Mouse (Mus musculus) hindbrain, embryonic 13.5 days (tissue): ENCODE measurements around the gene Creb3. TPM values are rescaled to one million over a fixed set of nuclear protein-coding genes. Genes with fewer than 3 reads are reported as not detected.
"Not testable (repeated sequence)": the region's sequence is repeated elsewhere in the genome, so short reads cannot be mapped to it uniquely, and the experiment has no call there.

Experiments
- ATAC-seq: fragments of 200-750 bp; cut with Nextera tagmentation; 2 replicates; pipeline ENCODE4 v1.8.0; 2017; ENCODE audit warnings: moderate TSS enrichment; ENCODE audit not compliant: low FRiP score
- H3K27ac ChIP-seq: fragments of 300-500 bp; sonication (generic); 2 replicates; pipeline ENCODE4 v1.5.1; 2015; ENCODE audit warnings: inconsistent platforms, mild to moderate bottlenecking, moderate library complexity
- H3K27me3 ChIP-seq: fragments of 300-500 bp; sonication (generic); 2 replicates; pipeline ENCODE4 v1.6.1; 2015; ENCODE audit warnings: mild to moderate bottlenecking, inconsistent platforms
- H3K36me3 ChIP-seq: fragments of 300-500 bp; sonication (generic); 2 replicates; pipeline ENCODE4 v1.6.1; 2015; ENCODE audit warnings: mild to moderate bottlenecking, inconsistent platforms
- H3K4me1 ChIP-seq: fragments of 300-500 bp; sonication (generic); replicated peaks from 2 replicates; pipeline ENCODE4 v1.6.1; 2015; ENCODE audit warnings: inconsistent platforms
- H3K4me2 ChIP-seq: fragments of 300-500 bp; sonication (generic); 2 replicates; pipeline ENCODE4 v1.6.1; 2015; ENCODE audit warnings: inconsistent platforms, mild to moderate bottlenecking, moderate library complexity
- H3K4me3 ChIP-seq: fragments of 300-500 bp; sonication (generic); 2 replicates; pipeline ENCODE4 v1.5.1; 2015; ENCODE audit warnings: mild to moderate bottlenecking, inconsistent platforms
- H3K9ac ChIP-seq: fragments of 300-500 bp; sonication (generic); 2 replicates; pipeline ENCODE4 v1.6.1; 2015; ENCODE audit warnings: mild to moderate bottlenecking, inconsistent platforms
- H3K9me3 ChIP-seq: fragments of 300-500 bp; sonication (generic); 2 replicates; pipeline ENCODE4 v1.6.1; 2016; ENCODE audit warnings: inconsistent platforms
- WGBS: fragments of 180-500 bp; shearing (Covaris S2); methylation state at CpG from one replicate; pipeline ENCODE4 v1.1.7; 2015; 5-methylcytosine and 5-hydroxymethylcytosine counted together
- polyA plus RNA-seq: library from polyadenylated mRNA; unstranded; fragments of >200 nt; fragmentation: Nextera tagmentation; extraction: Ambion mirVana; gene quantifications from 2 replicates; pipeline ENCODE4 v1.2.1, GENCODE M21; 2015

The Creb3 gene
- polyA plus RNA-seq, 1 experiment from 2014 or later: 80.9 TPM

DNA sequence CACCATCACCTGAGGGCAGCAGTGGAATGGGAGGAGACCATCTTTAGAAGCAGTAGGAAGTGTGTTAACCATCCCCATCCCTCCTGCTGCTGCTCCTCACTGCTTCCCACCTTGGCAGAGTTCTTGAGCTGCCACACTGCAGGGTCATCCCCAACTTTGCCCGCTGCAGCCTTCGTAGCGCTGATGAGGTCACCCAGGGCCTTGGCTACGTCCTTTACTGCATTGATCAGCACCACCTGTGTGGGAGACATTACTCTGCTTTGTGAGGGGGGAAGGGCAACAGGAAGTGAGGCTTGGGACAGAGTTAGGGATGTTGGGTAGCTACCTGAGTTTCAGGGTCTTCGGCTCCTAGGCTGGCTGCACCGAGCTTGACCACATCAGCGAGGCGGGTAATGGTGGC, 26.5 kb upstream of the Creb3 start:
- peaks cover 98% of the 10 kb centered on the region for H3K36me3 ChIP-seq

DNA sequence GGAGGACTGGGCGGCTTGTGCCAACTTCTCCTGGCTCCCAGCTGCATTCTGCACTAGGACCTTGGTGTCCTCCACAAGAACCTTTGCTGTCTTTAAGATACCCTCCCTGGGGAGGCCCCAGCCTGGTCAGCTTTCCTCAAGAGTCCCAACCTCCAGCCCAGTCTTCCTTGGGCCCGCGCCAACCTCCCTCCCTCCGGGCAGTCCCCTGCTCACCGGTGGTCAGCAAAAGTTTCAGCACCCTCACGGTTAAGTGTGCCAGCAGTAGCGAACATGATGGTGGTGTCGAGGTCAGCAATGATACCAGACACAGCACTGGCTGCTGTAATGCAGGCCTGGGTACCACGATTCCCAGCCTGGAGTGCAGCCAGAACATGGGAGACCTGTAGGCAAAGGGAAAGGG, 26.1 kb upstream of the Creb3 start:
- ATAC-seq: no peak
- H3K4me1 ChIP-seq: no peaks in the 10 kb centered on the region
- H3K9ac ChIP-seq: no peak overlapping the region
- H3K4me3 ChIP-seq: no peak overlapping the region
- no peaks in the 10 kb centered on the region for H3K9me3 ChIP-seq
- peaks cover 100% of the 10 kb centered on the region for H3K36me3 ChIP-seq
- H3K4me2 ChIP-seq: no peak overlapping the region
- 96% methylated on average over 9 of the region's 9 CpGs for WGBS
- no peak overlapping the region for H3K27ac ChIP-seq
- H3K27me3 ChIP-seq: no peaks in the 10 kb centered on the region

More for the DNA sequence above, 26.5 kb upstream of the Creb3 start:
- no peaks in the 10 kb centered on the region for H3K27me3 ChIP-seq
- ATAC-seq: no peak
- no peaks in the 10 kb centered on the region for H3K4me1 ChIP-seq
- H3K4me2 ChIP-seq: no peak overlapping the region
- no peak overlapping the region for H3K4me3 ChIP-seq
- WGBS: 97% methylated on average over 8 of the region's 8 CpGs
- H3K27ac ChIP-seq: no peak overlapping the region
- no peak overlapping the region for H3K9ac ChIP-seq
- no peaks in the 10 kb centered on the region for H3K9me3 ChIP-seq

DNA sequence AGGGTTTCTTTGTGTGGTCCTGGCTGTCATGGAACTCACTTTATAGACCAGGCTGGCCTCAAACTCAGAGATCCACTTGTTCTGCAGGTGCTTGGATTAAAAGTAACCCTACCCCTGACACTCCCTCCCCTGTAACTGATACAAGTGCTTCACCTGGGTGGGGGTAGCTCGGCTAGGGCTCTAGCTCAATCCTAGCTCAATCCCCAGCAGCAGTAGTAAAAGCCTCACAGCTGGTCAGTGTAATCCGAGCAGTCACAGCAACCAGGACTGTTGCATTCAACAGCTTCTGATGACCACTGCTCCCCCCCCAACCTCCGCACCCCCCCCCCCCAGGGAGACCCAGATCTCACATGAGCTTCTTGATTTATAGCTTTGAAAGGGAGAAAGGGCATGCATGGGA, 20.1 kb upstream of the Creb3 start:
- ATAC-seq: no peak
- Histone ChIP-seq H3K36me3 (peaks cover 99% of the 10 kb centered on the region), H3K9me3 (no peaks in the 10 kb centered on the region), H3K9ac (no peak overlapping the region), H3K27ac (no peak overlapping the region), H3K4me3 (no peak overlapping the region), H3K27me3 (no peaks in the 10 kb centered on the region), H3K4me1 (no peaks in the 10 kb centered on the region), H3K4me2 (no peak overlapping the region)
- WGBS: 93% methylated on average over 3 of the region's 3 CpGs

DNA sequence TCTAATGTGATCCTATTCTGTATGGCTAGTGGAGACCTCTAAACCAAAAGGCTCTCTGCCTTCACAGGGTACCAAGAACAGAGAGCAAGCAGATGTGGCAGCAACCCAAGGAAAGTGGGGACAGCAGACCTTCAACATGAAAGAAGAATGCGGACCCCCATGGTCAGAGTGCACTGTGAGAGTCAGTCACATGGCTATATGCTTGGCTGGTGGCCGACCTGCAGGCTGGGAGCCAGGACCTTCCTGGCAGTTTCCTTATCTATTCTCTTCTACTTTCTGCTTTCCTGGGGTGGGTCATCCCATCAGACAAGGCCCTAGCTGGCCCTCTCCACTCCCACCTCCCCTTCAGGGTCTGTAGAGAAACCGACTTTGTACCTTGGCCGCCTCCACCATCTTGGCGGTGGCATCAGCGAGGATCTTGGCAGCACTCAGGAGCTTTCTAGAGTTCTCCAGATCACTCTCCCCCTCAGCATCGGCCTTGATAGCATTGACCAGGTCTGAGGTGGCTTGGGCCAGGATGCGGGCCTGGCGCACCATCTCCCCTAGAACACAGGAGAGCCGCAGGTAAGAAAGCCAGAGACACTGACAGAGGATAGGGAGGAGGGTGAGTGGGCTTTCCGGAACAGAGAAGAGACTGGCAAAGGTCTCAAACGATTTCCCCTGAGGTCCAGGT, 15.6 kb upstream of the Creb3 start:
- ATAC-seq: no peak
- no peak overlapping the region for H3K27ac ChIP-seq
- H3K4me1 ChIP-seq: no peaks in the 10 kb centered on the region
- H3K9ac ChIP-seq: no peak overlapping the region
- no peak overlapping the region for H3K4me3 ChIP-seq
- no peaks in the 10 kb centered on the region for H3K27me3 ChIP-seq
- H3K4me2 ChIP-seq: no peak overlapping the region
- no peaks in the 10 kb centered on the region for H3K9me3 ChIP-seq
- WGBS: 92% methylated on average over 12 of the region's 12 CpGs
- H3K36me3 ChIP-seq: peaks cover 100% of the 10 kb centered on the region

DNA sequence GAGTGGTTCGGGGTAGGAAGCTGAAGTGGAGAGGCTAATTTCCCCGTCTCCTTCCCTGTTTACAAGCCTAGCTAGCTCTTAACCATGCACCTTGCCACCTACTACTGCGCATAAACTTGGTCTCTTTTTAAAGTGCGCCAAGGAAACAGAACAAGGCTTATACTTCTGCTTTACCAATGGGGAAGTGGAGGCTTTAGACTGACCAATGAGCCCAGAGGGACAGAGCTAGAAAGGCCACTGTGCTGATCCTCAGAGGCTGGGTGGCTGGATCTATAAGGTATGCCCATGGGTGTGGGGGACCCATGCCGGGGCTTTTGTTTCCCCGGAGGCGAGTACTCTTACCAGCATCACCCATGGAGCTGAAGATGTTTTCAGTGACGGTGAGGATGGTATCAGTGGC, 15.0 kb upstream of the Creb3 start:
- Histone ChIP-seq H3K4me3 (no peak overlapping the region), H3K9me3 (no peaks in the 10 kb centered on the region), H3K36me3 (peaks cover 100% of the 10 kb centered on the region), H3K27me3 (no peaks in the 10 kb centered on the region), H3K4me1 (no peaks in the 10 kb centered on the region), H3K27ac (no peak overlapping the region), H3K9ac (no peak overlapping the region), H3K4me2 (no peak overlapping the region)
- ATAC-seq: no peak
- WGBS: 97% methylated on average over 8 of the region's 8 CpGs

DNA sequence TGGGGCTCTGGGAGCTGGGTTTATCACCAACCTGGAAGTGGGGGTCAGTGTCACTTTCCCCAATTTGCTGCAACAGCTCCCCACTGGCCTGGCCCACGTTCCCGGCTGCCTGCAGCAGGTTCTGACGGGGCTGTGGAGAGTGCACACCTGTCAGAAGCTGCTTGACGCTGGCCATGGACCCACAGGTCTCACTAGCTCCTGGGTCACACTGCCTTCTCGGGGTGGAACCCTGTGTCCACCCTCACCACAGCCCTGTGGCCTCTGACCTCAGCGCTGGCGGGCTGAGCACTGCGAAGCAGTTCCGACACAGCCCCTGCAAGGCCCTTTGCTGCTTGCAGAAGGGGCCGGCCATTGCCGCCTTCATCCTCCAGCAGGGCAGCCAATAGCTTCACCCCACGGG, 13.1 kb upstream of the Creb3 start:
- no peak for ATAC-seq
- Histone ChIP-seq H3K36me3 (peaks cover 100% of the 10 kb centered on the region), H3K9me3 (no peaks in the 10 kb centered on the region), H3K9ac (no peak overlapping the region), H3K27ac (no peak overlapping the region), H3K4me3 (no peak overlapping the region), H3K4me1 (no peaks in the 10 kb centered on the region), H3K4me2 (no peak overlapping the region), H3K27me3 (no peaks in the 10 kb centered on the region)
- WGBS: 93% methylated on average over 12 of the region's 12 CpGs

DNA sequence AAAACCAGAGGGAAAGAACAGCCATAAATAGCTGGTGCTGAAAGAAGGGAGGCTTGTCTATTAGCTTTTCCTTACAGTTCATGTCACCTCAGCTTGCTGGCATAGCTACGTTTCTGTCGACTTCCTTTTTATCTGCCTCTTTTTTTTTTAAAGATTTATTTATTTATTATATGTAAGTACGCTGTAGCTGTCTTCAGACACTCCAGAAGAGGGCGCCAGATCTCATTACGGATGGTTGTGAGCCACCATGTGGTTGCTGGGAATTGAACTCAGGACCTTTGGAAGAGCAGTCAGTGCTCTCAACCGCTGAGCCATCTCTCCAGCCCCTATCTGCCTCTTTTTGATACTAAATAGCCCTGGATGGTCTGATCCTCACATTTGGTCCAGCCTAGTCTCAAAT, 10.3 kb upstream of the Creb3 start:
- not testable (repeated sequence) for H3K9ac ChIP-seq, H3K9me3 ChIP-seq, H3K4me1 ChIP-seq, H3K27ac ChIP-seq, ATAC-seq, H3K27me3 ChIP-seq, H3K4me3 ChIP-seq, H3K4me2 ChIP-seq
- peaks cover 100% of the 10 kb centered on the region for H3K36me3 ChIP-seq
- WGBS: 92% methylated on average over 6 of the region's 6 CpGs

DNA sequence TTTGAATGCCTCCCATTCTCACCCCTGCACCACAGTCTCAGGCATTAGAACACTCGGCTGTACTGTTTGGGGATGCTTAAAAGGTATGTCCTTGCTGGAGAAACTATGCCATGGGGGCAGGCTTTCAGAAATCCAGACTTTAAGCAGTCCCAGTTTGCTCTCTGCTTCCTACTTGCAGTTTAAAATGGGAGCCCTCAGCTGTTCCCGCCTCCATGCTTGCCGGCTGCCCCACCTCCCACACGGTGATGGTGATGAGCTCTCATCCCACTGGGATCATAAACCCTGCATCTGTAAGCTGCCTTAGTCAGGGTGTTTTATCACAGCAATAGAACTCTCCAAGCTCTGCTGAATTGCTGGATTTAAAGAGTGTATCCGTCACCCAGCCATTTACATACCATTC, 9.7 kb upstream of the Creb3 start:
- no peak for ATAC-seq
- H3K27me3 ChIP-seq: no peaks in the 10 kb centered on the region
- peaks cover 96% of the 10 kb centered on the region for H3K36me3 ChIP-seq
- H3K4me1 ChIP-seq: peaks cover under 1% of the 10 kb centered on the region; the same call in 1 of the 2 replicates
- no peak overlapping the region for H3K4me3 ChIP-seq
- H3K4me2 ChIP-seq: no peak overlapping the region
- no peak overlapping the region for H3K9ac ChIP-seq
- no peak overlapping the region for H3K27ac ChIP-seq
- 96% methylated on average over 5 of the region's 5 CpGs for WGBS
- no peaks in the 10 kb centered on the region for H3K9me3 ChIP-seq

DNA sequence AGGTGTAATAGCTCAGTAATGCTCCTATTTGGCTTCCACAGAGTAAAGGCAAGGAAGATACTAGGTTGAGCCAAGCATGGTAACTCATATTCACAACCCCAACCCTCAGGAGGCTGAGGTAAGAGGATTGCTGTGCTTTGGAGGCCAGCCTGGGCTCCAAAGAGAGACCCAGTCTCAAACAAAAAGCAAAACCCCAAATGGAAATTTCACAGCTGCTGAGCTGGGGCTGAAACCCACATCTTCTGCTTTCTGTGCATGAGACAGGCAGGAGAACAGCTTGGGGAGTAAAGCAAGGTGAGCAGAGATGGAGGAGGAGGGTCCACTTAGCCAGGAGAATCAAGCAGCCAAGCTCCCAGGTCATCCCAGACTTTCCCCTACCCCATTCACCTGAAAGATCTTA, 8.2 kb upstream of the Creb3 start:
- peaks cover 15% of the 10 kb centered on the region for H3K4me1 ChIP-seq

DNA sequence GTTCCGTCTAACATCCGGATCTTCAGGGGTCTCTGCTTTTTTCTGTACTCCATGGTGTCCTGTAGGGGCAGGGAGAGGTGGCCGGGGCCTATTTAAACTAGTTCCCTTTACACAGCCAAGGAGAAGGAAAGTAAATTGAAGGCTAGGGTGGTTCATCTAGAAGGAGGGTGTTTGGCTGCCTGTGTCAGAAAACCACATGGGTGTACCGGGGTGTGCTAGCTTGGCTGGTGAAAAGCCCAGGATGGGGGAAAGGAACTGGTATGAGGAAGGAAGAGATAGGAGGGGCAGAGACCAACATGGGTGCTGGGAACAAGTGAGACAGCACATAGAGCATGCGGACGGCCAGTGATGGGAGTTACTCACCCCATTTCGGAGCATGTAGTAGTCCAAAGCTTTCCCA, 6.2 kb upstream of the Creb3 start:
- H3K4me3 ChIP-seq: no peak overlapping the region
- H3K36me3 ChIP-seq: peaks cover 65% of the 10 kb centered on the region
- H3K9ac ChIP-seq: no peak overlapping the region
- WGBS: 97% methylated on average over 7 of the region's 7 CpGs
- H3K9me3 ChIP-seq: no peaks in the 10 kb centered on the region
- no peak overlapping the region for H3K27ac ChIP-seq
- no peak for ATAC-seq
- H3K4me1 ChIP-seq: peaks cover 33% of the 10 kb centered on the region
- H3K27me3 ChIP-seq: no peaks in the 10 kb centered on the region
- no peak overlapping the region for H3K4me2 ChIP-seq

More for the DNA sequence above, 8.2 kb upstream of the Creb3 start:
- peaks cover 83% of the 10 kb centered on the region for H3K36me3 ChIP-seq
- no peaks in the 10 kb centered on the region for H3K9me3 ChIP-seq
- no peak overlapping the region for H3K9ac ChIP-seq
- no peak overlapping the region for H3K4me3 ChIP-seq
- no peaks in the 10 kb centered on the region for H3K27me3 ChIP-seq
- H3K4me2 ChIP-seq: no peak overlapping the region
- H3K27ac ChIP-seq: no peak overlapping the region
- no peak for ATAC-seq

DNA sequence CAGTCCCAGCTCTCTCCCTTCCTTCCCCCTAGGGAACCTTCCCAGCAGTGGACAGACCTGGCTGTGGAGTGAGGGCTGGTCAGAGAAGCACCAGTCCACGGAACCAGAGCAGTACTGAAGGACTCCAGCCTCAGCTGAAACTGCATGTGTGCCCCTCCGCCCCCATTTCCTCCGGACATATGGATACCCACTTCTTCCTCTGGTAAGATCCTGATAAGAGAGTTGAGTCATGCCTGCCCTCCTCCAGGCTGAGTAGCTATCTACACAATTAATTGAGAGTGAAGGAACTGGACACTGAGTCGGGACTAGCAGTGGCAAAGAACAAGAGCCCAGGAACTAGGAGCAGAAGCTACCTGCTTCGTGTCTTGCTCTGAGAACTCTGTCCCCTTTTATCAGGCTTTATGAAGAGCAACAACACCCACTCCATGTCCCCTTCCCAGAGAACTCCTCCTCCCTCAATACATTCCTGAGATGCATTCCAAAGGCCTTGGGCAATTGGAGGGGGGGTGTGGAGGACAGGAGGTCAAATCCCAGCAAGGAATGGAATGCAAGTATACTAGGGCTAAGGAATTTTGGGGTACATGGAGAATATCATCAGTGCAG, 4.0 kb upstream of the Creb3 start:
- 44% methylated on average over 5 of the region's 5 CpGs for WGBS

DNA sequence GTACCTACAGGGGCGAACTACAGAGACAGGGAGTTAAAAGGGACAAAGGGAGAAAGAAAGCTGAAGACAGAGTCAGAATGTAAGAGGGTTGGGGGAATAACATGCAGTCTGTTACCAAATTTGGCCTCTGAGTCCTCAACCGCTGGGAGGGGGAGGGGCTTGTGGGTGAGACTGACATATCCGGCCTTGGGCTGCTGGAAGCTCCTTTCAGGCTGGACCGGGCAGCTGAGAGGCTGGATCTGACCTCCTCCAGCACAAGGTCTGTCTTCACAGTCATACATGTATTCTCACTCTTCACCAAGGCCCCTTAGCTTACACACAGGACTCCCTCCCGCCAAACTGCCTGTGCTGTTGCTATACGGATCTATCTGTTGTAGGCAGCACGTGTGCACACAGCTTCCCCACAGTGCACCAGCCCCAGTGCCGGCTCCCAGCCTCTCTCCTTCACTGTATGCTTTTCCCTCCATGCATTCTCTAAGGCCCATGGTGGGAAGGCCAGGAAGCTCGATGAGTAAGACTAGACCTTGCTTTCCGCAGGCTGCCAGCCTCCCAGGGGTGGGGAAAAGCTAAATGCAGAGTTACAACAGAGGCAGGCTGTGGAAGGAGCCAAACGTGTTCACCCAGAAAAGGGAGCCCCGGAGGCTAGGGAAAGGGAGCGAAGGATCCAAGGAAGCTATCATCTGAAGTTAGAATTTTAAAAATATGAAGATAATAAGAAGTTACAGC, 3.3 kb upstream of the Creb3 start:
- no peaks in the 10 kb centered on the region for H3K27me3 ChIP-seq

More for the DNA sequence above, 4.0 kb upstream of the Creb3 start:
- Histone ChIP-seq H3K36me3 (peaks cover 43% of the 10 kb centered on the region), H3K4me1 (peaks cover 43% of the 10 kb centered on the region), H3K9me3 (no peaks in the 10 kb centered on the region), H3K4me3 (peak overlapping the region; percentile 3; the same call in 1 of the 2 replicates), H3K9ac (peak overlapping the region; percentile 59; the same call in 1 of the 2 replicates), H3K27me3 (no peaks in the 10 kb centered on the region), H3K27ac (no peak overlapping the region), H3K4me2 (peak overlapping the region; percentile 11)
- no peak for ATAC-seq

More for the DNA sequence above, 3.3 kb upstream of the Creb3 start:
- Histone ChIP-seq H3K4me3 (peak overlapping the region; percentile 3; the same call in 1 of the 2 replicates), H3K9ac (peak overlapping the region; percentile 59), H3K9me3 (no peaks in the 10 kb centered on the region), H3K4me1 (peaks cover 50% of the 10 kb centered on the region), H3K27ac (peak overlapping the region; percentile 25; the same call in 1 of the 2 replicates), H3K36me3 (peaks cover 36% of the 10 kb centered on the region), H3K4me2 (peak overlapping the region; percentile 11)
- WGBS: 24% methylated on average over 13 of the region's 13 CpGs
- no peak for ATAC-seq
